Mouse (Mus musculus): ENCODE data around the gene Adcy1. TPM values are rescaled to one million over a fixed set of nuclear protein-coding genes. Genes with fewer than 3 reads are reported as not detected.

The Adcy1 gene
- polyA plus RNA-seq, 1 experiment, result 2.3 TPM

DNA sequence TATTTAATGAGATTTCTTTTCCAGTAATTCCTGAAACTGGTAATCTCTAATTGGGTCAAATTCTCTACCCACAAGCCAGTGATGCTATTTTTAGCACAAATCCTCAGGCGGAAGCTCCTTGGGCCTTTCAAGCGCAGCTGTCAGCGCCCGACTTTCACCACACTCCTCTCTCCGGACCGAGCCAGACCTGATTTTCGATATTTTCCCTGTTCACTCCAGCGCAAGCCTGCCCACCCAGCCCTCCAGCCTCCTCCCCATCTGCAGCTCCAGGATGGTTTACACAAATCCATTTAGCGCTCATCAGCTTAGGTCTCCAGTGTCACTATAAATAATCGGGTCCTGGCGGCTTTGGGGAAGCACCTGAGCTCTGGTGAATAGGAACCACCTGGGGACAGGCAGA is 7.2 kb upstream of the Adcy1 start:
- no peaks in the 10 kb centered on the region for H3K36me3 ChIP-seq (ENCODE audit: control insufficient read depth, insufficient read depth, low read length)
- DNase-seq, result no peak
- 17% methylated on average over 11 of the region's 11 CpGs for WGBS
- H3K4me3 ChIP-seq (ENCODE audit: control insufficient read depth, insufficient read depth, low read length), result no peak overlapping the region
- no peak overlapping the region for H3K27ac ChIP-seq (ENCODE audit: control insufficient read depth, insufficient read depth, low read length)
- no peaks in the 10 kb centered on the region for H3K27me3 ChIP-seq (ENCODE audit: control insufficient read depth, insufficient read depth, low read length)
- H3K4me1 ChIP-seq (replicated peaks; ENCODE audit: control insufficient read depth, insufficient read depth, low read length), result peaks cover 4% of the 10 kb centered on the region; the same call in 1 of the 2 replicates
- TF ChIP-seq POLR2A (IDR thresholded peaks at IDR 0.05; ENCODE audit: control insufficient read depth, extremely low read depth, insufficient read depth, low read length, poor library complexity) (no peak), CTCF (IDR thresholded peaks at IDR 0.05; ENCODE audit: borderline replicate concordance, control insufficient read depth, extremely low read depth, insufficient read depth, low read length, poor library complexity) (no peak)

DNA sequence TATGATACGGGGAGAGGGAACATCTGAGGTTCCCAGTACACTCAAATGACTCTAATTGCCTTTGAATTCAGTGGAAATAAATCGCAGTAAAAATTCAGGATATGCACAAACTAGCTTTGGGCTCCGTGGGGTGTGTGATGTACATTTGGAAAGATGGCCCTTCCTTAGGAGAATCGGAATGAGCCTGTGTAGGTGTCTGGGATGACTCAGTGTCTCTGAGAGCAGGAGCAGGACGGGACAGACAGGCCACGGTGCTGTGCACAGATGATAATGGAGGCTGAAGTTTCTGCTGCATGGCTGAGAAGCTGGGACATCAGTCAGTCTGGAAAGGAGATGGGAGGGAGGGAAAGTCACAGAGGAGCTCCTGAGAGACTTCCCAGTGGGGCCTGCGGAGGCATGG is 5.5 kb upstream of the Adcy1 start:
- TF ChIP-seq CTCF (IDR thresholded peaks at IDR 0.05; ENCODE audit: borderline replicate concordance, control insufficient read depth, extremely low read depth, insufficient read depth, low read length, poor library complexity) (no peak), POLR2A (IDR thresholded peaks at IDR 0.05; ENCODE audit: control insufficient read depth, extremely low read depth, insufficient read depth, low read length, poor library complexity) (no peak)
- WGBS, result 87% methylated on average over 7 of the region's 7 CpGs
- Histone ChIP-seq H3K4me3 (ENCODE audit: control insufficient read depth, insufficient read depth, low read length) (no peak overlapping the region), H3K27ac (ENCODE audit: control insufficient read depth, insufficient read depth, low read length) (no peak overlapping the region), H3K4me1 (replicated peaks; ENCODE audit: control insufficient read depth, insufficient read depth, low read length) (peaks cover 4% of the 10 kb centered on the region; the same call in 1 of the 2 replicates), H3K27me3 (ENCODE audit: control insufficient read depth, insufficient read depth, low read length) (no peaks in the 10 kb centered on the region), H3K36me3 (ENCODE audit: control insufficient read depth, insufficient read depth, low read length) (no peaks in the 10 kb centered on the region)
- DNase-seq, result no peak

DNA sequence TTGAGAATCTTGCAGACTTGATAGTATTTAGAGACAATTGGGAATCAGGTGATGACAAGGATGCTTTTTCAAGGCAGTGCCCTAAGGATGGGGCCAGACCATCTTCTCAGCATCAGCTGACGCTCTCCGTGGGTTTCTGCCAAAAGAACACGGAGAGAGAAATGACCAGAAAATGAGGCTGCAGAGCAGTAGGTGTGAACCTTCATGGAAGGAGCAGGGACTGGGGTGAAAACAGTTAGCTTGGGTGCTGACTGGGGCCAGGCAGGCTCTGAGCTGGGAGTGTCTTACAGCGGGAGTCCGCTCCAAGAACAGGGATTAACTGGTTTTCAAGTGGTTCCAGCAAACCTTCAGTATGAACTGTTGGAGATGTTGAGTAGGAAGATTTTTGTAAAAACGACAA is 1.3 kb upstream of the Adcy1 start:
- no peak for DNase-seq
- H3K36me3 ChIP-seq (ENCODE audit: control insufficient read depth, insufficient read depth, low read length), result no peaks in the 10 kb centered on the region
- no peaks in the 10 kb centered on the region; the same call in 1 of the 2 replicates for H3K27me3 ChIP-seq (ENCODE audit: control insufficient read depth, insufficient read depth, low read length)
- no peak overlapping the region for H3K27ac ChIP-seq (ENCODE audit: control insufficient read depth, insufficient read depth, low read length)
- no peak overlapping the region for H3K4me3 ChIP-seq (ENCODE audit: control insufficient read depth, insufficient read depth, low read length)
- no peaks in the 10 kb centered on the region for H3K4me1 ChIP-seq (replicated peaks; ENCODE audit: control insufficient read depth, insufficient read depth, low read length)
- no peak for TF ChIP-seq CTCF (IDR thresholded peaks at IDR 0.05; ENCODE audit: borderline replicate concordance, control insufficient read depth, extremely low read depth, insufficient read depth, low read length, poor library complexity)
- 51% methylated on average over 6 of the region's 6 CpGs for WGBS

DNA sequence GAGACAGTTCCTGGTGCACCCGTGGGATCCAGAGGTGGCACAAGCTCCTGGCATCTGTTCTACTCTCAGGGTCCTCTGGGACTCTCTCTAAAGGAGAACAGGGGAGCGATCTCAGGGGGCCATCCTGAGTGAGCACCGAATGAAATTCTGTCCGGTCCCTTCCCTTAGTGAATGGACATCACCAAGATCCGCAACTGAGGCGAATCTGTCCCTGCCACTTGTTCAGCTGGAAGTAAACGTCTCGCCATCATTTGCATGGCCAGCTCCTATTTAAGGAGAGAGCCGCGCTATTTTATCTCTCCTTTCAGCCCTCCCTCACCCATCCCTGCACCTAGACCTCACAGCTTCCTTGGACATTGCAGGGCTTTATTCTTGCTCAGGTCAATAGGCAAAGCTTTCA is 723 bp upstream of the Adcy1 start:
- no peak overlapping the region for H3K4me3 ChIP-seq (ENCODE audit: control insufficient read depth, insufficient read depth, low read length)
- H3K4me1 ChIP-seq (replicated peaks; ENCODE audit: control insufficient read depth, insufficient read depth, low read length), result no peaks in the 10 kb centered on the region
- no peaks in the 10 kb centered on the region; the same call in 1 of the 2 replicates for H3K27me3 ChIP-seq (ENCODE audit: control insufficient read depth, insufficient read depth, low read length)
- no peak for DNase-seq
- WGBS, result 20% methylated on average over 10 of the region's 10 CpGs
- no peak overlapping the region for H3K27ac ChIP-seq (ENCODE audit: control insufficient read depth, insufficient read depth, low read length)
- TF ChIP-seq POLR2A (IDR thresholded peaks at IDR 0.05; ENCODE audit: control insufficient read depth, extremely low read depth, insufficient read depth, low read length, poor library complexity) (no peak), CTCF (IDR thresholded peaks at IDR 0.05; ENCODE audit: borderline replicate concordance, control insufficient read depth, extremely low read depth, insufficient read depth, low read length, poor library complexity) (no peak)
- no peaks in the 10 kb centered on the region for H3K36me3 ChIP-seq (ENCODE audit: control insufficient read depth, insufficient read depth, low read length)

DNA sequence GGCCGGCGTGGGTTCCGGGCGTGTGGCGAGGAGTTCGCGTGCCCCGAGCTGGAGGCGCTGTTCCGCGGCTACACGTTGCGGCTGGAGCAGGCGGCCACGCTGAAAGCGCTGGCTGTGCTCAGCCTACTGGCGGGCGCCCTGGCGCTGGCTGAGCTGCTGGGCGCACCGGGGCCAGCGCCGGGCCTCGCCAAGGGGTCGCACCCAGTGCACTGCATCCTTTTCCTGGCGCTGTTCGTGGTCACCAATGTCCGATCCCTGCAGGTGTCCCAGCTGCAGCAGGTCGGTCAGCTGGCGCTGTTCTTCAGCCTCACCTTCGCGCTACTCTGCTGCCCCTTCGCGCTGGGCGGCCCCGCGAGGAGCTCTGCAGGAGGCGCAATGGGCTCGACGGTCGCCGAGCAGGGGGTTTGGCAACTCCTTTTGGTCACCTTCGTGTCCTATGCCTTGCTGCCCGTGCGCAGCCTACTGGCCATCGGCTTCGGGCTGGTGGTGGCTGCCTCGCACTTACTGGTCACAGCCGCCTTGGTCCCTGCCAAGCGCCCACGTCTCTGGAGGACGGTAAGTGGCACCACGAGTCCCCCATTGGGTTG is 485 bp downstream of the Adcy1 start:
- no peak for DNase-seq
- no peaks in the 10 kb centered on the region; the same call in 1 of the 2 replicates for H3K27me3 ChIP-seq (ENCODE audit: control insufficient read depth, insufficient read depth, low read length)
- no peak overlapping the region for H3K27ac ChIP-seq (ENCODE audit: control insufficient read depth, insufficient read depth, low read length)
- WGBS, result 5% methylated on average over 53 of the region's 53 CpGs
- H3K4me3 ChIP-seq (ENCODE audit: control insufficient read depth, insufficient read depth, low read length), result no peak overlapping the region
- H3K4me1 ChIP-seq (replicated peaks; ENCODE audit: control insufficient read depth, insufficient read depth, low read length), result no peaks in the 10 kb centered on the region
- H3K36me3 ChIP-seq (ENCODE audit: control insufficient read depth, insufficient read depth, low read length), result no peaks in the 10 kb centered on the region
- no peak for TF ChIP-seq CTCF (IDR thresholded peaks at IDR 0.05; ENCODE audit: borderline replicate concordance, control insufficient read depth, extremely low read depth, insufficient read depth, low read length, poor library complexity)

DNA sequence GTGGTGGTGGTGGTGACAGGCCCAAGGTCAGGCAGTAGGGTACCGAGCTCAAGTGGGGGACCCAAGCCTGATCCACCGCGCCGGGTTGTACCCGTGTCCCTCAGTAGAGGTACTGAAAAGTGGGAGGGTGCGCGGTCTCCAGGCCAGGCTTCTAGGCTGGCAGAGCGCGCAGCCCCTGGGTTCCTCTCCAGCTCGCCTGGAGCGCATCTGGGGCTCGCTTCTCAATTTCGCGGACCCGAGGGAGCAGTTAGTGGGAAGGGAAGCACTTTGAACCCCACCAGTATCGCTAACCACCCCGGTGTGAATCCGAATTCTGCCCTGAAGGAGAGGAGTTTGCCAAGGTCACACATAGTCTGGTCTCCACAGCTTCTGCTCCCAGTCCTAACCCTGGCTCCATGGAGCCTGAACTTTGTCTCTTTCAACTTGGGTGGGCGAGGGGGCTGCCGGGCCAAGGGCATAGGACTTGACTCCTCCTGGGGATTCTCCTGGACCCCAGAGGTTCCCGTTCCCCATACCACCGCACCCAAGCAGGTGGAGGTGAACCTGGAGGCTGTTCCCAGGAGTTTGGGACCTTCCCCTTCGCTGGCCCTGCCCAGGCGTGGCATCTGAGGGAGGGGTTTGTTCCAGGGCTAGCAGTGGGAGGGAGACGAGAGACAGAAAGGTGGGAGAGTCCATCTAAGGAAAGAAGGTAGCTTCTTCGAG is 1.3 kb downstream of the Adcy1 start:
- 11% methylated on average over 26 of the region's 26 CpGs for WGBS
- Histone ChIP-seq H3K4me1 (replicated peaks; ENCODE audit: control insufficient read depth, insufficient read depth, low read length) (no peaks in the 10 kb centered on the region), H3K27me3 (ENCODE audit: control insufficient read depth, insufficient read depth, low read length) (no peaks in the 10 kb centered on the region; the same call in 1 of the 2 replicates), H3K27ac (ENCODE audit: control insufficient read depth, insufficient read depth, low read length) (no peak overlapping the region), H3K4me3 (ENCODE audit: control insufficient read depth, insufficient read depth, low read length) (no peak overlapping the region), H3K36me3 (ENCODE audit: control insufficient read depth, insufficient read depth, low read length) (no peaks in the 10 kb centered on the region)
- DNase-seq, result no peak
- no peak for TF ChIP-seq POLR2A (IDR thresholded peaks at IDR 0.05; ENCODE audit: control insufficient read depth, extremely low read depth, insufficient read depth, low read length, poor library complexity)
- TF ChIP-seq CTCF (IDR thresholded peaks at IDR 0.05; ENCODE audit: borderline replicate concordance, control insufficient read depth, extremely low read depth, insufficient read depth, low read length, poor library complexity), result no peak

All from thymus, adult 2 months (tissue).